Mouse (Mus musculus) testis, adult 2 months (tissue): ENCODE data around the gene Tspan8.

Experiments
- CTCF ChIP-seq: fragments of 200-500 bp; IDR thresholded peaks from 2 replicates; pipeline ENCODE4 v1.5.1; 2012; ENCODE audit warnings: low read depth, mild to moderate bottlenecking, inconsistent platforms, low read length, moderate library complexity; ENCODE audit not compliant: control insufficient read depth, insufficient read depth, insufficient replicate concordance
- POLR2A ChIP-seq: fragments of 200-500 bp; IDR thresholded peaks from 2 replicates; pipeline ENCODE4 v1.6.1; 2012; ENCODE audit warnings: low read depth, mild to moderate bottlenecking, inconsistent platforms, low read length, moderate library complexity; ENCODE audit not compliant: control insufficient read depth

GRCm38 (mm10) chr10:115830726-115831125, 14.1 kb downstream of the Tspan8 start:
- no peak for TF ChIP-seq POLR2A
- no peak for TF ChIP-seq CTCF
